Mouse (Mus musculus) kidney, adult 2 months (tissue): ENCODE measurements around the gene Cdadc1. TPM values are rescaled to one million over a fixed set of nuclear protein-coding genes. Genes with fewer than 3 reads are reported as not detected.

Experiments used
- DNase-seq: peaks from one replicate; pipeline ENCODE4 v3.0.0; 2021
- H3K27ac ChIP-seq: fragments of 200-500 bp; 2 replicates; pipeline ENCODE4 v1.5.1; 2012; ENCODE audit warnings: low read depth, low read length, control low read depth, inconsistent platforms; ENCODE audit not compliant: insufficient read depth
- H3K27me3 ChIP-seq: fragments of 200-500 bp; replicated peaks from 2 replicates; pipeline ENCODE4 v1.6.1; 2012; ENCODE audit warnings: mild to moderate bottlenecking, moderate library complexity, low read length, inconsistent platforms; ENCODE audit not compliant: control insufficient read depth, insufficient read depth
- H3K36me3 ChIP-seq: fragments of 200-500 bp; 2 replicates; pipeline ENCODE4 v1.6.1; 2012; ENCODE audit warnings: mild to moderate bottlenecking, moderate library complexity, low read length, inconsistent platforms; ENCODE audit not compliant: control insufficient read depth, insufficient read depth
- H3K4me1 ChIP-seq: fragments of 200-500 bp; 2 replicates; pipeline ENCODE4 v1.6.1; 2011; ENCODE audit warnings: low read length; ENCODE audit not compliant: control insufficient read depth, insufficient read depth
- H3K4me3 ChIP-seq: fragments of 200-500 bp; 2 replicates; pipeline ENCODE4 v1.5.1; 2011; ENCODE audit warnings: mild to moderate bottlenecking, low read depth, low read length, control low read depth; ENCODE audit not compliant: insufficient read depth
- CTCF ChIP-seq: fragments of 200-500 bp; conservative IDR thresholded peaks from 2 replicates; pipeline ENCODE4 v1.5.1; 2011; ENCODE audit warnings: low read depth, mild to moderate bottlenecking, control low read depth, low read length, moderate library complexity, mixed read lengths; ENCODE audit not compliant: insufficient read depth, insufficient read length
- POLR2A ChIP-seq: fragments of 200-500 bp; IDR thresholded peaks from one replicate; pipeline ENCODE4 v1.6.1; 2011; ENCODE audit warnings: low read depth, low read length, control low read depth
- WGBS: fragments of 180-500 bp; shearing (Covaris S2); methylation state at CpG from one replicate; pipeline ENCODE4 v1.1.7; 2018; 5-methylcytosine and 5-hydroxymethylcytosine counted together
- polyA plus RNA-seq: library from polyadenylated mRNA; depleted of rRNA; stranded (reverse); fragments of >200 nt; gene quantifications from 2 replicates; pipeline ENCODE4 v1.2.3, GENCODE M21; 2012

The Cdadc1 gene
- polyA plus RNA-seq, 1 experiment: 10.8 TPM

DNA sequence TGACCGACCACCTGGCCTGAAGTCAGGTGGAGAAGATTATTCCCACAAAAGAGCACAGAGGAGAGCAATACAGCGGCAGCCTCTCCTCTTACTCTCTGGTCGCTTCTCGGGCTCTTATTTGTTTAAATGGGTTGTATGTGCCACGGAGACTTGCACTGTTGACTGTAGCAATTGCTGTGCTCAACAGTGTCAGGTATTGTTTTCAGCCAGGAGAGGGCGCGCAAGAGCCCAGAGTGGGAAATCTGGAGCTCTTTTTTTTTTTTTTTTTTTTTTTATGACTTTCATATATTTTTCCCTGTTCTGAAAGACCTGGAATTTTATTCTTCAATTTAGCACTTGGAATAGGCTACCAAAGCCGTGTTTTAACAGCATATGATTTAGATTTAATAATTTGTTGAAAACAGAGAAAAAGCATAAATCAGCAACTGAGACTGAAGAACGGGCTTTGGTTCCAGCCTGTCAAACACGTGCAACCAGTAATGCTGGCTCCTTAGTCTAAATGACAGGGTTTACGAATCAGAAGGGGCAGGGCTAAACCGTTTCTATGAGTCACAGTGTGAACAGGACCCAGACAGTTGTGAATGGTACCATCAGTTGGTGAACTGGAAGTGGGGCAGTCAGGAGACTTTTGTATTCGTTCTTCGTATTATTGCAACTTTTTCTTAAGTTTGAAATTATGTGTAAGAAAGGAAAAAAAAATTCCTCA, 15.3 kb upstream of the Cdadc1 start:
- Histone ChIP-seq H3K4me1 (no peaks in the 10 kb centered on the region), H3K27ac (no peak overlapping the region), H3K36me3 (no peaks in the 10 kb centered on the region), H3K4me3 (no peak overlapping the region), H3K27me3 (no peaks in the 10 kb centered on the region)
- peak; percentile 58 for DNase-seq
- TF ChIP-seq CTCF (peak; percentile 56), POLR2A (no peak)
- WGBS: 45% methylated on average over 14 of the region's 14 CpGs

DNA sequence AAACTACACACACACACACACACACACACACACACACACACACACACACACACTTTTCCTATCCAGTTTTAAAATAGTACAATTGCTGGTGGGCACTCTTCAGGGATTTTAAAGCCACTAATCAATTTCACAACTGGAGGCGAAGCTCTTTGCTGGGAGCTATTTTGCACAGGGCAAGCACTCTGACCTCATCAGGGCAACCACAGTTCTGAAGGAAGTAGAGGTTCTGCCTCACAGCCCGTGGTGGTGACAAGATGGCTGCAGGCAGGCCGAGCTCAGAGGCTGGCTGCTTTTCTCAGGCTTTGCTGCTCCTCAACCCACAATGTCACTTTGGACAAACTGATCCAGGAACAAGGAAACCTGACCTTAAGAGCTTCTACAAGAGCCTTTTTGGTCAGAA, 9.3 kb upstream of the Cdadc1 start:
- Histone ChIP-seq H3K27me3 (no peaks in the 10 kb centered on the region; the same call in 1 of the 2 replicates), H3K4me3 (no peak overlapping the region), H3K36me3 (no peaks in the 10 kb centered on the region), H3K4me1 (no peaks in the 10 kb centered on the region), H3K27ac (no peak overlapping the region)
- TF ChIP-seq CTCF (no peak), POLR2A (no peak)
- 39% methylated on average over 3 of the region's 3 CpGs for WGBS
- DNase-seq: no peak

DNA sequence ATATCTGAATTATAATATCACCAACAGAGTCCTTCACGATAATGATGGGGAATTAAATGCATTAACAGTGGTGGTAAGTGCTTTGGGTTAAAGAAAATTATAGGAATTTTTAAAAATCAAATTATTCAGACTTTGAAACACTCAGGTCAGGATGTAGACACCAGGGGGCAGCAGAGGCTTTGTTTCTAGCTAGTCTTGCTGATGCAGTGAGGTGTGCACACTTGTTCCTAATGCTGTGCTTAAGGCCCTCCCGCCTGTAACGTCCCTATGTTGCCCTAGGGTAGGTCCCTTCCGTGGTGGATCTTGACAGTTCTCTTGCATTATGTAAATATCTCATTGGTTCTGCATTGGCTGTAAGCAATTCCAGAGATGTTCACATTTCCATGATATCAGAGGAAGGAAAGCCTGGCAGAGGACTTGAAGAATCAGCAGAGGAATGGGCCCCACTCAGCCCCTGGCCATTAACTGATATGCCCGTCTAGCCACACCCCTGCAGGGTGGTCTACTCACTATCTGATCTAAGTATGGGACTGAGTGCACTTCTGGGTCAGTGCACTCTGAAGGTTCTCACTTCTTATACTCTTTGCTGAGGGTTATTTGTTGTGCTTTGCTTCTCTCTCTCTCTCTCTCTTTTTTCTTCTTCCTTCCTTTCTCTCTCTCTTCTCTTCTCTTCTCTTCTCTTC, 8.1 kb upstream of the Cdadc1 start:
- Histone ChIP-seq H3K36me3 (no peaks in the 10 kb centered on the region), H3K27ac (no peak overlapping the region), H3K27me3 (no peaks in the 10 kb centered on the region; the same call in 1 of the 2 replicates), H3K4me3 (no peak overlapping the region), H3K4me1 (no peaks in the 10 kb centered on the region)
- peak; percentile 70 for DNase-seq
- 11% methylated on average over 5 of the region's 5 CpGs for WGBS
- TF ChIP-seq CTCF: peak; percentile 70
- TF ChIP-seq POLR2A: no peak

DNA sequence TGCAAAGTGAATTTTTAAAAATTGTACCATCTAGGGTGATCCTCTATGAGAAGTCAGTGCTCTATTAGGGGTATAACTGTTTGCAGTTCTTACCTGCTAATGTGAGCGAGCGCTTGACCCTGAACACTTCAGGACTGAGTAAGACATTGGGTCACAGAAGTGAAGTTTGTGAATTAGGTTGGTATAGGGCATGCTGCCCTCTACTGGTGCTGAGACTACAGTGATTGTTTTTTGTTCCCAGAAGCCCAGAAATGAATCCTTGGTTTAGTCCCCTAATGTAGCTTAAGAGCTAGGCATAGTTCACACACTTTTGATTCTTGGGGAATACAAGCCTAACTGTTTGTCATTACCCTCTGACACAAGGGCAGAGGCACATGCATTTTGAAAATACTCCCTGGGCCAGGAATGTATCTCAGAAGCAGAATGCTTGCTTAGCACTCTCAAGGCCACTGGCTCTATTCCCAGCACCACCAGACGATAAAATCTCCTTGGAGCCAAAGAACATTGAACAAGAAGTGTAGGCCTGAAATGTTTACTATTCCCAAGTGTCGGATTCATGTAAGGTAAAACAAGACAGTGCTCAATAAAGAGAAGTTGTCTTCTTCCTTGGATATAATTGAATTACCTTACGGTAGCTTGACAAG, 6.4 kb upstream of the Cdadc1 start:
- no peak overlapping the region for H3K27ac ChIP-seq
- 61% methylated on average over 5 of the region's 5 CpGs for WGBS
- H3K4me3 ChIP-seq: no peak overlapping the region
- no peaks in the 10 kb centered on the region for H3K36me3 ChIP-seq
- H3K27me3 ChIP-seq: no peaks in the 10 kb centered on the region; the same call in 1 of the 2 replicates
- H3K4me1 ChIP-seq: no peaks in the 10 kb centered on the region
- DNase-seq: peak; percentile 44
- TF ChIP-seq CTCF: peak; percentile 21; the same call in 1 of the 2 replicates
- no peak for TF ChIP-seq POLR2A

- H3K27ac ChIP-seq: peak overlapping the region; percentile 64; the same call in 1 of the 2 replicates
- no peak for TF ChIP-seq POLR2A
- no peak for TF ChIP-seq CTCF
Measured at GRCm38 (mm10) chr14:59598260-59598627, 485 bp upstream of the Cdadc1 start.

DNA sequence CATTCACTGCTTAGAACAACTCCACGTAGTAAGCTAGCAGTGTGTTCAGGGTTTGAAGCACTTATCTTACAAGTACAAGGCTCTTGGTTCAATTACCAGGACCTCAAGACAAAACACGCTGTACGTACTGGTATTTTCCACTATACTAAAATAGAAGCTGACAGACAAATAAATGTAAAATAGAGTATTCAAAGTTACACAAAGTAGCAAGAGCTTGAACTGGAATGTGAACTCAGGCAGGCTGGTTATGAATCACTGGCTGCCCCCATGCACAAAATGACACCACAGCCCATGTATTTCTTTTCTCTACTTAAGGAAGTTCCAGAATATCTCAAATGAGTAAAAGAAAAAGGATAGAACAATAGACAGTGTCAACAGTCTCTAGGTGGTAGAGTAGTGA, 2.8 kb downstream of the Cdadc1 start:
- DNase-seq: no peak
- 89% methylated on average over 3 of the region's 3 CpGs for WGBS
- no peaks in the 10 kb centered on the region; the same call in 1 of the 2 replicates for H3K4me1 ChIP-seq
- no peaks in the 10 kb centered on the region for H3K27me3 ChIP-seq
- TF ChIP-seq POLR2A (no peak), CTCF (no peak)
- no peak overlapping the region for H3K27ac ChIP-seq
- no peaks in the 10 kb centered on the region for H3K36me3 ChIP-seq
- no peak overlapping the region for H3K4me3 ChIP-seq

More at GRCm38 (mm10) chr14:59598260-59598627, 485 bp upstream of the Cdadc1 start:
- DNase-seq: no peak
- no peaks in the 10 kb centered on the region for H3K27me3 ChIP-seq
- H3K4me1 ChIP-seq: no peaks in the 10 kb centered on the region; the same call in 1 of the 2 replicates
- 3% methylated on average over 8 of the region's 8 CpGs for WGBS
- peak overlapping the region; percentile 96 for H3K4me3 ChIP-seq
- no peaks in the 10 kb centered on the region for H3K36me3 ChIP-seq

- TF ChIP-seq POLR2A (no peak), CTCF (no peak)
- no peak for DNase-seq
- Histone ChIP-seq H3K27me3 (no peaks in the 10 kb centered on the region), H3K4me1 (no peaks in the 10 kb centered on the region; the same call in 1 of the 2 replicates), H3K27ac (no peak overlapping the region), H3K4me3 (no peak overlapping the region), H3K36me3 (peaks cover 2% of the 10 kb centered on the region; the same call in 1 of the 2 replicates)
- WGBS: 89% methylated on average over 3 of the region's 3 CpGs
Measured at GRCm38 (mm10) chr14:59592593-59592992, 5.2 kb downstream of the Cdadc1 start.
